Mouse (Mus musculus) colon, adult 2 months (tissue): Measurements from ENCODE around the gene Olfr1459. TPM values are rescaled to one million over a fixed set of nuclear protein-coding genes. Genes with fewer than 3 reads are reported as not detected.

ENCODE experiments used
- polyA plus RNA-seq: library from polyadenylated mRNA; depleted of rRNA; stranded (reverse); fragments of >200 nt; gene quantifications from 2 replicates; pipeline ENCODE4 v1.2.3, GENCODE M21; 2012; rRNA removed

Olfr1459 gene
- polyA plus RNA-seq, result not detected in 2 replicates

DNA sequence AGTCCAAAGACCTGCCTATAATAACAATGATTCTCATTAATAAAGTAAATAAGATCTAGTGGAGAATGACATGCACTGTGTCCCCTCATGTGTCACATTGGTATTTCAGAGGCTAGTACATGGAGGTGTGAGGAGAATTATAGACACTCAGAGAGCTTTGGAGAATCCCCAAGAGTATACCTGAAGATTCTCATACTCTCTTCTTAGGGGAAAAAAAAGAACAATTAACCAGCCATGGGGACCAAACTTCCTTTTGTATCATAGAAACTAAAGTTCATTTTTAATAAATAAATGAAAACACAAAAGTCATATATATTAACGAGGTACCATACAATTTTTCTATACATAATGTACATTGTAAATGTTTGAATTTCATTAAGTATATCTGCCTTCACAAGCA is at the start of gene Olfr1459:
Gene Olfr1459 (minus strand): TSS at position 101 of the 400 bp plus-strand sequence.

DNA sequence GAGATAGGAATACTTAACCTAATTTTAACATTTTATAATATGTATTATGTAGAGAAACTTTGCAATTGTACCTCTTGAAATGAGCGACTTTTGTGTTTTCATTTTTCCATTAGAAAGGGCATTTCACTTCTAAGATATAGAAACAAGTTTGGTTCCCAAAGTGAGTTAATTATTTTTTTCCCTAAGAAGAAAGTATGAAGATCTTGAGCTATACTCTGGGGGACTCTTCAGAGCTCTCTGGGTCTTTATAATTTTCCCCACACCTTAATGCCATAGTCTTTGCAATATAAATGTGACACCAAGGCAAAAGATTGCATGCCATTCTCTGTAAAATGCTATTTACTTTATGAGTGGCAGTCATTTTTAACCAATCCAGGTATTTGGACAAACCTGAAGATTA is 36.1 kb upstream of the Olfr1459 start, which contains the start of gene Olfr1462:
Gene Olfr1462 (plus strand): TSS at position 301 of the 400 bp plus-strand sequence.

GRCm38 (mm10) chr19:13162700-13163099 is 13.4 kb upstream of the Olfr1459 start, which contains the start of gene Olfr1461:
Olfr1461 (plus strand) TSS chr19:13163000.

DNA sequence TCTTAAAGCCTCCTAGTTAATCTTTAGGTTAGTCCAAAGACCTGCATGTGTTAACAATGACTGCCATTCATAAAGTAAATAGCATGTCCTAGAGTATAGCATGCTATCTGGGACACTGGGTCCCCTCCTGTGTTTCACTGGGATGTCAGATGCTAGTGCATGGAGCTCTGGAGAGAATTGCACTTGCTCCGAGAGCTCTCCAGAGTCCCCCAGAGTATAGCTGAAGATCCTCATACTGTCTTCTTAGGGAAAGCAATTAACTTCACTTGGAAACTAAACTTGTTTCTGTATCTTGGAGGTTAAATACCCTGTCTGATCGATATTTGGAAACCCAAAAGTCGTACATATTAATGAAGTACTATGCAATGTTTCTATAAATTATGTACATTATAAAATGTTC is 42.7 kb downstream of the Olfr1459 start, which contains the start of gene Olfr1458:
Gene Olfr1458 (minus strand): TSS at position 101 of the 400 bp plus-strand sequence.

GRCm38 (mm10) chr19:13097791-13098190 is 51.6 kb downstream of the Olfr1459 start, which contains the start of gene Olfr1457:
Olfr1457 (minus strand) TSS chr19:13097891.

Other genes starting within 250 kb of the Olfr1459 start
- gene Olfr1447, start 245.8 kb downstream of the Olfr1459 start, polyA plus RNA-seq, result not detected in 2 replicates
- not detected in 2 replicates for gene Olfr1448, start 225.1 kb downstream of the Olfr1459 start, polyA plus RNA-seq
- not detected in 2 replicates for gene Olfr1449, start 218.7 kb downstream of the Olfr1459 start, polyA plus RNA-seq
- gene Olfr1450, start 199.3 kb downstream of the Olfr1459 start, polyA plus RNA-seq, result not detected in 2 replicates
- gene Olfr1451, start 154.5 kb downstream of the Olfr1459 start, polyA plus RNA-seq, result not detected in 2 replicates
- gene Olfr1453, start 121.2 kb downstream of the Olfr1459 start, polyA plus RNA-seq, result not detected in 2 replicates
- gene Olfr1454, start 88.9 kb downstream of the Olfr1459 start, polyA plus RNA-seq, result not detected in 2 replicates
- gene Olfr1457, start 51.7 kb downstream of the Olfr1459 start, polyA plus RNA-seq, result not detected in 2 replicates
- not detected in 2 replicates for gene Olfr1458, start 42.8 kb downstream of the Olfr1459 start, polyA plus RNA-seq
- gene Olfr1461, start 13.5 kb upstream of the Olfr1459 start, polyA plus RNA-seq, result not detected in 2 replicates
- gene Olfr1462, start 36.2 kb upstream of the Olfr1459 start, polyA plus RNA-seq, result not detected in 2 replicates
- not detected in 2 replicates for gene Olfr1463, start 81.8 kb upstream of the Olfr1459 start, polyA plus RNA-seq
- not detected in 2 replicates for gene Olfr1465, start 166.0 kb upstream of the Olfr1459 start, polyA plus RNA-seq
- gene Olfr1466, start 189.3 kb upstream of the Olfr1459 start, polyA plus RNA-seq, result not detected in 2 replicates
- gene Olfr1467, start 212.7 kb upstream of the Olfr1459 start, polyA plus RNA-seq, result not detected in 2 replicates